In genomic region chr19:21325333-21325732, GRCm38 (mm10) we compare ENCODE assay signal across 16 mouse cellular contexts.
"Had no signal": no experiment of that assay in that cellular context is flagged by ENCODE, and none has a peak within 500 bp of the region (broad histone marks: within the 10 kb centered on the region; RNA-seq: fewer than 3 reads in every experiment).

No protein-coding gene starts in this region.

- H3K4me2 ChIP-seq: limb, embryonic 13.5 days; liver, embryonic 11.5 days; liver, embryonic 15.5 days; midbrain, embryonic 11.5 days; midbrain, embryonic 15.5 days; neural tube, embryonic 12.5 days had no signal

- ATAC-seq: hindbrain, embryonic 16.5 days; inflammation-experienced regulatory T-cells, adult 6 months; intestine, postnatal 0 days; midbrain, embryonic 15.5 days had no signal

- H3K4me3 ChIP-seq: limb, embryonic 13.5 days; liver, embryonic 15.5 days; megakaryocyte, embryonic 14.5 days; midbrain, embryonic 15.5 days; neural tube, embryonic 12.5 days had no signal

- H3K27ac ChIP-seq: limb, embryonic 13.5 days; liver, embryonic 15.5 days; macrophage; midbrain, embryonic 15.5 days; neural tube, embryonic 12.5 days had no signal

- H3K27me3 ChIP-seq: limb, embryonic 13.5 days; liver, embryonic 15.5 days; megakaryocyte, embryonic 14.5 days; midbrain, embryonic 15.5 days; neural tube, embryonic 12.5 days had no signal

- H3K9ac ChIP-seq: limb, embryonic 13.5 days; liver, embryonic 15.5 days; midbrain, embryonic 15.5 days; neural tube, embryonic 12.5 days had no signal

- H3K36me3 ChIP-seq: limb, embryonic 13.5 days; liver, embryonic 15.5 days; midbrain, embryonic 15.5 days; neural tube, embryonic 12.5 days had no signal

- H3K4me1 ChIP-seq: limb, embryonic 13.5 days; liver, embryonic 15.5 days; megakaryocyte, embryonic 14.5 days; midbrain, embryonic 15.5 days; neural tube, embryonic 12.5 days had no signal

- DNase-seq: kidney, postnatal 25 days; left cerebral cortex, postnatal 4 days; spleen, adult 18-20 months; thymus, adult 18-20 months; thymus, postnatal 14 days had no signal

- H3K9me3 ChIP-seq: limb, embryonic 13.5 days; liver, embryonic 15.5 days; midbrain, embryonic 15.5 days; neural tube, embryonic 12.5 days had no signal
